Mouse (Mus musculus) mesoderm, embryonic 11.5 days (tissue): ENCODE measurements around the gene Vmn1r61.

Experiments
- DNase-seq: peaks from one replicate; pipeline ENCODE4 v3.0.0-alpha.2; 2012; ENCODE audit warnings: low read depth, low spot score

Vmn1r61 gene

GRCm38 (mm10) chr7:5613195-5613594 is at the start of gene Vmn1r61:
Vmn1r61 (minus strand) TSS chr7:5613295.
- DNase-seq: no peak
